Mouse (Mus musculus): Measurements from ENCODE around the gene Nubp2. TPM values are rescaled to one million over a fixed set of nuclear protein-coding genes. Genes with fewer than 3 reads are reported as not detected.

The Nubp2 gene
- polyA plus RNA-seq, 1 experiment from 2014 or later: 93.2 TPM

DNA sequence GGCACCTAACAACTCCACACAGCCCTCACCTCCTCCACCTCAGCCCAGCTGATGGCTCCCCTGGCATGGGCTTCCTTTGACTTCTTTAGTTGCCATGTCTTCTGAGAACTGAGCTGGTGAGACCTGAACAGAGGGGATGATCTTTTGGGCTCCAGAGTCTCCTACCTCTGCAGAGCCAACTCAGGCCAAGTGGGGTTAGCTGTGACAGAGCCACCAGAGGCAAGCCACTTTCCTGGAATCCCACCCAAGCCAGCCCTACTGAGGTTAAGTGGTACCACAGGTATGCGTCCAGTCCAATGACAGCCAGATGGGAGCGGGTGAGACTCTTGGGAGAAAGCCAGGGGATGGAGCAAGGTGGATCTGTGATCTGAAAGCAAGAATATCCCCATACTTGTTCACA lies 7.1 kb upstream of the Nubp2 start:
- no peak for ATAC-seq (ENCODE audit: low read depth)
- no peak for DNase-seq
- H3K36me3 ChIP-seq: peaks cover 73% of the 10 kb centered on the region
- H3K9ac ChIP-seq: peak overlapping the region; percentile 95
- H3K9me3 ChIP-seq (replicated peaks): no peaks in the 10 kb centered on the region
- no peaks in the 10 kb centered on the region for H3K27me3 ChIP-seq
- peaks cover 66% of the 10 kb centered on the region for H3K4me1 ChIP-seq (replicated peaks)
- peak overlapping the region; percentile 96 for H3K4me2 ChIP-seq
- WGBS (ENCODE audit: insufficient replicate concordance): 94% methylated on average over 2 of the region's 2 CpGs
- peak overlapping the region; percentile 95 for H3K4me3 ChIP-seq (replicated peaks)
- 0 out of 2 replicates have a peak overlapping the region, but pooled peaks have one; percentile 90 for H3K27ac ChIP-seq

DNA sequence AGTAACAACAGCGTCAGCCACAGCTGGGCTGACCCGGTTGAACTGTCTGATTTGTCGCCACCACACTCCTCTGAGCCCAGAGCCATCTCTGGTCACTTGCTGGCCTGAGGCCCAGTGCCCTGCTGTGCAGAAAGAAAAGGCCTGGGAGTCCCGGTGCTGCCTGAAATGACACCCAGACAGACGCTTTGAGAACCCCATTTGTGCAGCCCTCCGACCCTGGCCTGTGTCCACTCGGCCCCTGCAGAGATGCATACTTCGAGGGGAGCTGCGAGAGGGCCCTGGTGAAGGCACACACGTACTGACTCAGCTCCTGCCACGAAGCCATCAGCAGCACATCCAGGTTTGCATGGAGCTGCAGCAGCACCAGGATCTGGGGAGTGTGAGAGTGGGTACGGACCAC lies 6.6 kb upstream of the Nubp2 start:
- H3K36me3 ChIP-seq: peaks cover 68% of the 10 kb centered on the region
- ATAC-seq (ENCODE audit: low read depth): no peak
- 84% methylated on average over 12 of the region's 12 CpGs for WGBS (ENCODE audit: insufficient replicate concordance)

DNA sequence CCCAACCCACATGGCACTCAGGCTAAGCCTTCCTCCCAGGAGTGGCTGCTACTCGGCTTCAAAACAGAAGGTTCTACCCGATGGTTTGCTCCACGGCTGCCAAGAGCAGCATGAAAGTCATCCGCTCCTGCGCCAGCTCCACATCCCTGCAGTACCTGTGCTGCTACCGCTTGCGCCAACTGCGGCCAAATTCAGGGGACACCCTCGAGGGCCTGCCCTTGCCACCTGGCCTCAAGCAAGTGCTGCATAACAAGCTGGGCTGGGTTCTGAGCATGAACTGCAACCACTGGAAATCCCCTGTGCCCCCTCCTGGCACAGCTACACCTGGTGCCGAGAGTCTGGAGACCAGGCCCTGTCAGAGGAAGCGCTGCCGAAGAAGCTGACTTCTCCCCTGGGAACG lies 5.2 kb upstream of the Nubp2 start:
- DNase-seq: no peak
- Histone ChIP-seq H3K36me3 (peaks cover 57% of the 10 kb centered on the region), H3K9ac (no peak overlapping the region), H3K4me3 (replicated peaks) (no peak overlapping the region), H3K9me3 (replicated peaks) (no peaks in the 10 kb centered on the region), H3K4me1 (replicated peaks) (peaks cover 62% of the 10 kb centered on the region), H3K4me2 (no peak overlapping the region), H3K27ac (peak overlapping the region; percentile 48; the same call in 1 of the 2 replicates), H3K27me3 (no peaks in the 10 kb centered on the region)
- WGBS (ENCODE audit: insufficient replicate concordance): 87% methylated on average over 13 of the region's 13 CpGs
- no peak for ATAC-seq (ENCODE audit: low read depth)

More for the DNA sequence above, 6.6 kb upstream of the Nubp2 start:
- Histone ChIP-seq H3K9me3 (replicated peaks) (no peaks in the 10 kb centered on the region), H3K27me3 (no peaks in the 10 kb centered on the region), H3K27ac (0 out of 2 replicates have a peak overlapping the region, but pooled peaks have one; percentile 1), H3K4me1 (replicated peaks) (peaks cover 66% of the 10 kb centered on the region), H3K9ac (no peak overlapping the region), H3K4me3 (replicated peaks) (no peak overlapping the region), H3K4me2 (no peak overlapping the region; the same call in 1 of the 2 replicates)
- DNase-seq: no peak

DNA sequence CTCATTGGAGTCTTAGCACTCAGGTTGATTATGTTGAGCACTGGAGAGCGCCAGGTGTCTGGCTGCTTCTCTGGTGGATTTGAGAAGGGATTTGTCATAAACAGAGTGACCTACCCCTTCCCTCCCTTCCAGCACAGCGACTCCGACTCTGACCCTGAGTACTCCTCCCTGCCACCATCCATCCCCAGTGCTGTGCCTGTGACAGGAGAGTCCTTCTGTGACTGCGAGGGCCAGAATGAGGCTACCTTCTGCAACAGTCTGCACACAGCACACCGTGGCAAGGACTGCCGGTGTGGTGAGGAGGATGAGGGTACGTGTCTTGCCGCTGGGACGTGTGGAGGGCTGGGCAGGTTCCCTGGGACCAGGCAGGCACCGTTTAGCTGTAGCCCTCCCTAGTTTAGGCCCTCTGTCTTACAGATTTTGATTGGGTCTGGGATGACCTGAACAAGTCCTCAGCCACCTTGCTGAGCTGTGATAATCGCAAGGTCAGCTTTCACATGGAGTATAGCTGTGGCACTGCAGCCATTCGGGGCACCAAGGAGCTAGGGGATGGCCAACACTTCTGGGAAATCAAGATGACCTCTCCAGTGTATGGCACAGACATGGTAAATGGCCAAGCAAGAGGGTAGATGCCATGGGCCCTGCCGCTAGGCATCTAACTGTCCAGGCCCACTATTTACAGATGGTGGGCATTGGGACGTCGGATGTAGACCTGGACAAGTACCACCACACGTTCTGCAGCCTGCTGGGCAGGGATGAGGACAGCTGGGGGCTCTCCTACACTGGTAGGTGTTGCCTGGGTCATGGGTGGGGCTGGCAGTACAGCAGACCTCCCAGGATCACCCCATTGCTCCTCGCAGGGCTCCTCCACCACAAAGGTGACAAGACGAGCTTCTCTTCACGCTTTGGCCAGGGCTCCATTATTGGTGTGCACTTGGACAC lies 4.3 kb upstream of the Nubp2 start:
- Histone ChIP-seq H3K9me3 (replicated peaks) (no peaks in the 10 kb centered on the region), H3K4me2 (no peak overlapping the region), H3K4me1 (replicated peaks) (peaks cover 57% of the 10 kb centered on the region), H3K27me3 (no peaks in the 10 kb centered on the region), H3K4me3 (replicated peaks) (no peak overlapping the region), H3K9ac (0 out of 2 replicates have a peak overlapping the region, but pooled peaks have one; percentile 31), H3K36me3 (peaks cover 57% of the 10 kb centered on the region), H3K27ac (peak overlapping the region; percentile 40)
- 85% methylated on average over 19 of the region's 19 CpGs for WGBS (ENCODE audit: insufficient replicate concordance)
- ATAC-seq (ENCODE audit: low read depth): no peak
- no peak for DNase-seq

DNA sequence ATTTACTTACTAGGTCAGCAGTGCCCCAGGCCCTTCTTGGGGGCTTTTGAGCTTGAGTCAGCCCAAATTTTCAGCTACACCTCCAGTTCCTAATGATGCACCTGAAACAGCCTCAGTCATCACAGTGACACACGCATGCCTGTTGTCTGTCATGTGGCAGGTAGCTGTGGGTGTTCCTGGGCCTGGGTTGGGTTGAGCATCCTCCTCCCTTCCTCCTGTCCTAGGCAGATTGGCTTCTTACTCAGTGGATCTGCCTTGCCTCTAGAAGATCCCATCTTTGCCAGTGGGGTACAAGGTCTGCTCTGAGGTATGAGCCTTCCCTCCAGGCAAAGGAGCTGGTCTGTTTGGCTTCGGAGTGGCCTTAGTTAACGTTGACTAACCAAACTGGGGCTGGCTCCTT lies 2.7 kb upstream of the Nubp2 start:
- Histone ChIP-seq H3K9me3 (replicated peaks) (no peaks in the 10 kb centered on the region), H3K36me3 (peaks cover 69% of the 10 kb centered on the region), H3K27ac (peak overlapping the region; percentile 93), H3K4me2 (peak overlapping the region; percentile 93), H3K27me3 (no peaks in the 10 kb centered on the region), H3K4me3 (replicated peaks) (peak overlapping the region; percentile 99), H3K4me1 (replicated peaks) (peaks cover 64% of the 10 kb centered on the region), H3K9ac (peak overlapping the region; percentile 98; the same call in 1 of the 2 replicates)
- no peak for ATAC-seq (ENCODE audit: low read depth)
- DNase-seq: no peak
- WGBS (ENCODE audit: insufficient replicate concordance): 75% methylated on average over 3 of the region's 3 CpGs

DNA sequence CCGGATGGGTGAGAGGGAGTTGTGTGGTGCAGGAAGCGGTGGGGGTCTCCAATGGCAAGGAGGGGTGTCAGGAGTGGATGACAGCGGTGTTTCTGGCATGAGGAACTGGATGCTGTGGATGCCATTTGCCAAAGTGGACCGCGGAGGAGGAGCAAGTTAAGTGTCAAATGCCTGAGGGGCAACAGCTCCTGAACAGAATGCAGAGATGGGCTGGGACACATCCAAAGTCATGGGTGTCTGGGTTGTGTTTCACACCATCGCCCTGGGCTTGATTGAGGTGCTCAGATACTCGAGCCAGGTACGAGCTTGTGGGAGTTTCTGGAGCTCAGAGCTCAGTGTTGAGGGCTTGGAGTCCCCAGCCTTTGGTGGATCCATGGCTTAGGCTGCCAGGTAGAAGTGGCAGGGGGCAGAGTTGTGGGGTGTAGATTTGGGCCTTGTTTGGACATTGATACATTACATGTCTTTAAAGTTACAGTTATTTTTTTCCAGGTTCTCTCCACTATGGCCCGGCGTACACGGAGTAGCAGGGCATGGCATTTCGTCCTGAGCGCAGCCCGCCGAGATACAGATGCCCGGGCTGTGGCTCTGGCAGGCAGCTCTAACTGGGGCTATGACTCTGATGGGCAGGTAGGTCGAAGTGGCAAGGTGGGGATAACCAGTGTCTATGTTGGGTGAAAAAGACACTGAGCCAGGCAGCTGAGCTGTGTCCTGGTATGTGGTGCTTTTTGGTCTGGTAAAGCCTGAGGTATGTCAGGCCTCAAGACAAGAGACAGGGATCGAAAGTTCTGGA lies 1.3 kb upstream of the Nubp2 start:
- Histone ChIP-seq H3K4me1 (replicated peaks) (peaks cover 58% of the 10 kb centered on the region), H3K27ac (peak overlapping the region; percentile 93), H3K9me3 (replicated peaks) (no peaks in the 10 kb centered on the region), H3K4me2 (peak overlapping the region; percentile 93), H3K9ac (peak overlapping the region; percentile 98), H3K4me3 (replicated peaks) (peak overlapping the region; percentile 99), H3K36me3 (peaks cover 69% of the 10 kb centered on the region), H3K27me3 (no peaks in the 10 kb centered on the region)
- 57% methylated on average over 18 of the region's 18 CpGs for WGBS (ENCODE audit: insufficient replicate concordance)
- DNase-seq (no peak), ATAC-seq (ENCODE audit: low read depth) (no peak)

DNA sequence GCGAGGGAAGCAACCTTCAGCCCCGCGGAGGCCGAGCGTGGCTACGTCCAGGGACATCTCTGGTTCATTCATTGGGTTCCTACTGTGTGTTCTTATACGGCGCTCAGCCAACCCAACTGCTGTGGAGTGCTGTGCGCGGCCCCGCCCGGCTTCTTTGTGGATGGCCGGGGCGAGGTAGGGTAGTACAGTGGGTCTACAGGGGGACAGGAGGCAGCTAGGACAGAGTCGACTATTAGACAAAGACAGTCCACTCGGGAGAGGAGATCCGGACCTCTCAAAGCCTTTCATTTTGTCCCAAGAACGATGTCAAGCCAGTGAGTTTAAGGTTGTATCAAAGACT lies 753 bp upstream of the Nubp2 start:
- no peaks in the 10 kb centered on the region for H3K27me3 ChIP-seq
- H3K36me3 ChIP-seq: peaks cover 69% of the 10 kb centered on the region
- DNase-seq (no peak), ATAC-seq (ENCODE audit: low read depth) (peak; percentile 44)
- H3K9ac ChIP-seq: peak overlapping the region; percentile 98
- peaks cover 60% of the 10 kb centered on the region for H3K4me1 ChIP-seq (replicated peaks)
- H3K4me3 ChIP-seq (replicated peaks): peak overlapping the region; percentile 99
- no peaks in the 10 kb centered on the region for H3K9me3 ChIP-seq (replicated peaks)
- H3K4me2 ChIP-seq: peak overlapping the region; percentile 93
- peak overlapping the region; percentile 93 for H3K27ac ChIP-seq
- under 1% methylated on average over 18 of the region's 18 CpGs for WGBS (ENCODE audit: insufficient replicate concordance)

DNA sequence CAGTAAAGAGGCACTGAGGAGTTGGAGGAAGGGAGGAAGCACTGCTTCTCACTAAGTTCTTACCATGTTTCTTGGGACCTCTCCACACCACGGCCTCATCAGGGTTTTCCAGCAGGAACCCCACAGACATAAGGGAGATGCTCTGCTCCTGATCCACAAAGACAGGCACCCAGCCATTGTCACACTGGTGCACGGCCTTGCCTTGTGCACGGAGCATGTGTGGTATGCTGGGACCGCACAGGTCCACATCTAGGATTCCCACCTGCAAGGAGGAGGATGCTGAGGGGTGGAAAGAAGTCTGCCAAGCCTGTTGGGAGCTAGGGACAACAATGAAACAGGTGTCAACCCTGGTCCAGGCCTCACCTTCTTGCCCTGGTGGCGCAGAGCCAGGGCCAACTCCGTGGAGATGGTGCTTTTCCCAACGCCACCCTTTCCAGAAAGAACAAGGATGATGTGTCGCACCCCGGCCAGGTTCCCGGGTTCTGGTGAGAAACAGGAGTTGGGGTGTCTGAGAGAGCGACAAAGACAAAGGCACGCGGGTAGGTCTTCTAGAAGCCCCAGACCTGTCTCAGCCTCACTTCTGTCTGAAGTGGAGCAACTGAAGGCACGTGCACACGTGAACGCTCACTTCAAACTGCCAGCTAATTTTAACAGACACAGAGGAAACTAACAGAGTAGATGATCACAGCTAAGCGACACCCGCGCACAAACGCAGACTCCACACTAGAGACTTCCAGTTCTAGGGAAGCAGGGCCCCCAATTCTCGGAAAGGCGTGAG lies 604 bp downstream of the Nubp2 start:
- H3K27ac ChIP-seq: peak overlapping the region; percentile 70

DNA sequence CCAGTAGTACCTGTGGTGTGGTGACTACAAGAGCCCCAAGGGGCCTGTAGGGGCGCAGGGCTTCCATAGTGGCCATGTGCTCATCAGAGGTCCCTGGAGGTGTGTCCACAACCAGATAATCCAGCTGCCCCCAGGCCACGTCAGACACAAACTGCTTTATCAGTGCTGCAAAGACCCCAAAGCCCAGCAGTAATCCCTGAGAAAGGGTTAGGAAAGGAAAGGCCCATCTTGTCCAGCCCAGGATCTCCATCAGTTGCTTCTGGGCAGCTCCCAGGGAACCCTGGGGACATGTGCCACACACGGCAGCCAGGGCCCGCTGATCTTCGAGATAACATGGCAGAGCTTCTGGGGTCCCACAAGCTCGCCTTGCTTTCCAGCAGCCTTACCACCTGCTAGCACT lies 1.8 kb downstream of the Nubp2 start:
- peak overlapping the region; percentile 88 for H3K9ac ChIP-seq

More for the DNA sequence above, 604 bp downstream of the Nubp2 start:
- Histone ChIP-seq H3K4me3 (replicated peaks) (peak overlapping the region; percentile 99), H3K36me3 (peaks cover 57% of the 10 kb centered on the region), H3K4me1 (replicated peaks) (peaks cover 56% of the 10 kb centered on the region), H3K9ac (peak overlapping the region; percentile 88), H3K4me2 (peak overlapping the region; percentile 95), H3K9me3 (replicated peaks) (no peaks in the 10 kb centered on the region), H3K27me3 (no peaks in the 10 kb centered on the region)
- no peak for DNase-seq
- 0 out of 2 replicates have a peak, but pooled peaks have one; percentile 0 for ATAC-seq (ENCODE audit: low read depth)
- 16% methylated on average over 22 of the region's 22 CpGs for WGBS (ENCODE audit: insufficient replicate concordance)

DNA sequence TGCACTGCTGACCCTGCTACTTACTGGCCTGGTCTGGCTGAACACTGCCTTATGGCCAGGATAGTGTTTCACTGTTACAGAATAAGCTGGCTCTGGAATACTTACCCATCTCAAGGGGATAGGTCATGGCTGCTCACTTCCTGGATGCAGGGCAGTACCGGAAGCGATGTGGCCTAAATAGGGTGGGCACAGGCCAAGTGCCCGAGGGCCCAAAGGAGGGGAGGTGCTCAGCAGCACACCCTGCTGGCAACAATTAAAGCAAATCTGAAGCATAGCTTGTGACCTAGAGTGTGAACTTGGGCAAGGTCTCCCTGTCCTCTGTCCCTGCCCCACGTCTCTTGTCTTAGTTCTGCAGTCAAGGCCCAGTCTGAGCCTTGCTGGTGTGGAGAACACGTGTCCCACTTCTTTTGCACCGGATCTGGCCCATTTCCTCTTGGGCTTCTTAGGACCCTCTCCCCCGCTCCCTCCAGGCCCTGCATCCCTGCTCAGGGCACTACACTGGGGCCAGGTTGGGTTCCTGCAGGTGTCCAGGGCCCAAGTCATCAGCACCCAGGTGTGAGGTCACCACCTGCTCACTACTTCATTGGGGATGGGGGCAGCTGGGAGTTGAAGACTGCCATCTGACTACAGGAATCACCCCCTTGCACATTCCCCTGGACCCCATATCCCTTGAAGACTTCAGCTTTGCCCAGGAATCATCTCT lies 4.3 kb downstream of the Nubp2 start:
- DNase-seq: no peak
- no peak overlapping the region for H3K4me3 ChIP-seq (replicated peaks)
- WGBS (ENCODE audit: insufficient replicate concordance): 45% methylated on average over 7 of the region's 7 CpGs

More for the DNA sequence above, 1.8 kb downstream of the Nubp2 start:
- ATAC-seq (ENCODE audit: low read depth): no peak
- DNase-seq: no peak
- H3K27me3 ChIP-seq: no peaks in the 10 kb centered on the region
- H3K27ac ChIP-seq: no peak overlapping the region
- whole genome bisulfite sequencing (ENCODE audit: insufficient replicate concordance): 72% methylated on average over 6 of the region's 6 CpGs
- H3K9me3 ChIP-seq (replicated peaks): no peaks in the 10 kb centered on the region
- peak overlapping the region; percentile 99 for H3K4me3 ChIP-seq (replicated peaks)
- peaks cover 46% of the 10 kb centered on the region for H3K36me3 ChIP-seq
- H3K4me2 ChIP-seq: peak overlapping the region; percentile 95
- peaks cover 52% of the 10 kb centered on the region for H3K4me1 ChIP-seq (replicated peaks)

More for the DNA sequence above, 4.3 kb downstream of the Nubp2 start:
- Histone ChIP-seq H3K36me3 (peaks cover 35% of the 10 kb centered on the region), H3K27me3 (no peaks in the 10 kb centered on the region), H3K27ac (no peak overlapping the region), H3K9ac (no peak overlapping the region), H3K4me1 (replicated peaks) (peaks cover 44% of the 10 kb centered on the region), H3K4me2 (no peak overlapping the region), H3K9me3 (replicated peaks) (no peaks in the 10 kb centered on the region)
- no peak for ATAC-seq (ENCODE audit: low read depth)
